Mouse (Mus musculus): ENCODE measurements around the gene Ccdc136. TPM values are rescaled to one million over a fixed set of nuclear protein-coding genes. Genes with fewer than 3 reads are reported as not detected.
A peak's percentile ranks its signal among the peaks of the same experiment; 100 is the strongest.

Ccdc136 gene
- polyA plus RNA-seq, 1 experiment from 2014 or later = 29.8 TPM

DNA sequence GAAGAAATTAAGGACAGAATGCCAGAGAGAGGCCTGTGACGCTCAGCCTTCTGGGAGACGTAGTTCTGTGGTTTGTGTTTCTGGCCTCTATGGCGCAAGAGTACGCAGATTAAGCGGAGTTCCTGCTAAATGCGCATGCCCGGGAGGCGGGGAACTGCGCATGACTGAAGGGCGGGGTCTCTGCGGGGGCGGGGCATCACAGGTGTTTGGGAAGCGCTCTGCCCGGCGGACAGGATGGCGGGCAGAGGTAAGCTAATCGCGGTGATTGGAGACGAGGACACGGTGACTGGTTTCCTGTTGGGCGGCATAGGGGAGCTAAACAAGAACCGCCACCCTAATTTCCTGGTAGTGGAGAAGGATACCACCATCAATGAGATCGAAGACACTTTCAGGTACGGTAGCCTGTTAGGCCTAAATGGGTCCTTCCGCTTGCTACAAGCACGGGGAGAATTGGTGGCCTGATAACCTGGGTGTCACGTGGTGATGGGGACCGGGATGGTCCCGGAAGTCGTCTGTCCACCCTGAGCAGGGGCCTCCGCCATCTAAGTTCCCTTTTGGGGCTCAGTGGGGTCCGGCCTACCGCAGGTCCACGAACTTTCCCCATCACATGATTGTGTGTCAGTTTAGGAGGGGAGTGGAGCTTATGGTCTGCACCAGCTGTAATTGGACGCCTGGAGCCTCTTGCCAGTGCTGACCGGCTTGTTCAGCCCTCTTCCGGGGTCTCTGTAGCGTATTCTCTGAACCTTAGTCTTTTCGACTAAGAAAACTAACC is 71.7 kb downstream of the Ccdc136 start, which contains the start of gene Atp6v1f:
Atp6v1f (plus strand) TSS at position 136 of the 772 bp plus-strand sequence.
- Histone ChIP-seq H3K27ac (peak within 1 kb of the TSS; percentile 80), H3K36me3 (peaks cover 26% of the 10 kb centered on the region), H3K27me3 (ENCODE audit: low read depth, poor library complexity, severe bottlenecking) (no peaks in the 10 kb centered on the region), H3K4me1 (peaks cover 14% of the 10 kb centered on the region), H3K9me3 (replicated peaks) (no peaks in the 10 kb centered on the region), H3K4me3 (peak within 1 kb of the TSS; percentile 79)
- WGBS = under 1% methylated on average over 39 of the region's 39 CpGs
- peak; percentile 95 for DNase-seq (ENCODE audit: low spot score)

DNA sequence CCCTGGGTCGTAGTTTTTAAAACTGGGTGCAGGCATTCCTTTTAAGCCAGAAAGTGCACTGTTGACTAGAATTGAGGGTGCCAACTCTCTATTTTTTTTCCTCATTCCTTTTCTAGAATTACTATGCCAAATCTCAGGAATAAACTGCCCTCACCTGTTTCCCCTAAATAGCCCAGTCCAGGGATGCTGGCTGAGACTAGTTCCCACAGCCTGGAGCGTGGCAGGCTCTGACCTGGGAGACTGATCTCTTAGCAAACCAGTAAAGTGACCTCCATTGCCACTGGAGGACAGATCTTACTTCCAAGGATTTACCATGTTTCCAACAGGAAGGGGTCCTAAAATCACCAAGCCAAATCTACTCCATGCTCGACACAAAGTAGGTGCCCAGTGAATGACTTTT is 72.7 kb downstream of the Ccdc136 start:
- Histone ChIP-seq H3K27ac (no peak overlapping the region), H3K4me1 (peaks cover 20% of the 10 kb centered on the region), H3K4me3 (peak overlapping the region; percentile 79), H3K36me3 (peaks cover 26% of the 10 kb centered on the region), H3K9me3 (replicated peaks) (no peaks in the 10 kb centered on the region), H3K27me3 (ENCODE audit: low read depth, poor library complexity, severe bottlenecking) (no peaks in the 10 kb centered on the region)
- WGBS = 87% methylated on average over 3 of the region's 3 CpGs
- DNase-seq (ENCODE audit: low spot score) = no peak

DNA sequence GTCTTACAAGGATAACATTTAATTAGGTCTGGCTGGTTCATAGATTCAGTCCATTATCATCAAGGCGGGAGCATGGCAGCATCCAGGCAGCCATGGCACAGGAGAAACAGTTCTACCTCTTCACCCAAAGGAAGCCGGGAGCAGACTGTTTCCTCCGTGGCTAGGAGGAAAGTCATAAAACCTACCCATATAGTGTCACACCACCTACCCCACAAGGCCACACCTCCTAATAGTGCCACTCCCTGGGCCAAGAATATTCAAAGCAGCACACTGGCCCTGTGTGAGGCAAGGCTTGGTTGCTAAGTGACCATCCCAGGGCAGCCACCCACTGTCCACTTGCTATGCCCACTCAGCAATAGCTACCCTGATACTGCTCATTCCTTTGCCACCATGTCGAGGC is 75.0 kb downstream of the Ccdc136 start, which contains the start of gene Atp6v1fnb:
Atp6v1fnb (plus strand) TSS at position 301 of the 400 bp plus-strand sequence.
- Histone ChIP-seq H3K36me3 (peaks cover 26% of the 10 kb centered on the region), H3K4me3 (no peak within 1 kb of the TSS), H3K27ac (no peak within 1 kb of the TSS), H3K27me3 (ENCODE audit: low read depth, poor library complexity, severe bottlenecking) (0 out of 2 replicates have a peak, but pooled peaks cover 7% of the 10 kb centered on the region), H3K4me1 (peaks cover 30% of the 10 kb centered on the region), H3K9me3 (replicated peaks) (no peaks in the 10 kb centered on the region)
- WGBS = 92% methylated on average over 4 of the region's 4 CpGs
- DNase-seq (ENCODE audit: low spot score) = no peak

DNA sequence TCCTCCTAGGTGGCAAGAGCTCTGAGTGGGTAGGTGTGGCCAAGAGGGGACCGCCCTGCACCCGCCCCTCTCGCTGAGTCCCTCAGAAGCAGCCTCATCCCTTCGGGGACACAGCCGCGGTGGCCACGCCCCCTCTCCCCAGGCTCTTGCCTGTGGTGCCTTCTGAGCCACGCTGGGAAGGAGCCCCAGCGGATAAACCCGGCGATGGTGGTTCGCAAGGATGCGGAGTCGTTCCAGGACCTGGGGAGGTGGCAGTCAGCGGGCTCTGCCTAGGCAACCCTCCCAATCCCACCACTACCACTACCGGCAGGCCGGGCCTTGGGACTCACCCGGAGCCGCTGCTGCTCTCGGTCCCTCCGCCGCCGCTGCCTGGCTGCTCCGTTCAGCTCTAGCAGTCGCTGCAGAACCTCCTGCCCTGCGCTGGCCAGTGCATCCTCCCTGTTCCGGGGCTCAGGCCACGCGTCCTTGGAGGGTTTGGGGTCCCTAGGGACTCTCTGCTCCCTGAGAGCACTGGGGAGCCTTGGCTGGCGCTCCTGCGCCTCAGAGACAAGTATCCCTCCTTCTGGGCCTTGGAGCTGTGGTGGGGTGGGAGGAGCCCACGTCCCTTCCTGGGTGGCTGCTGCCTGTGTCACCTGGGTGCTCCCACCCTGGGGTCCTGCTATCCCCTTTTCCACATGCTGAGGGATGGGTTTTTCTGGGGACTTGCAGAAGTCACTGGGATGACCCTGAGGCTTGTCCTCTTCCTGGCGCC is 78.0 kb downstream of the Ccdc136 start:
- Histone ChIP-seq H3K9me3 (replicated peaks) (no peaks in the 10 kb centered on the region), H3K27ac (peak overlapping the region; percentile 76), H3K4me1 (peaks cover 24% of the 10 kb centered on the region), H3K27me3 (ENCODE audit: low read depth, poor library complexity, severe bottlenecking) (peaks cover 13% of the 10 kb centered on the region; the same call in 1 of the 2 replicates), H3K36me3 (peaks cover 26% of the 10 kb centered on the region), H3K4me3 (peak overlapping the region; percentile 51)
- 3% methylated on average over 33 of the region's 33 CpGs for WGBS
- DNase-seq (ENCODE audit: low spot score) = peak; percentile 85

DNA sequence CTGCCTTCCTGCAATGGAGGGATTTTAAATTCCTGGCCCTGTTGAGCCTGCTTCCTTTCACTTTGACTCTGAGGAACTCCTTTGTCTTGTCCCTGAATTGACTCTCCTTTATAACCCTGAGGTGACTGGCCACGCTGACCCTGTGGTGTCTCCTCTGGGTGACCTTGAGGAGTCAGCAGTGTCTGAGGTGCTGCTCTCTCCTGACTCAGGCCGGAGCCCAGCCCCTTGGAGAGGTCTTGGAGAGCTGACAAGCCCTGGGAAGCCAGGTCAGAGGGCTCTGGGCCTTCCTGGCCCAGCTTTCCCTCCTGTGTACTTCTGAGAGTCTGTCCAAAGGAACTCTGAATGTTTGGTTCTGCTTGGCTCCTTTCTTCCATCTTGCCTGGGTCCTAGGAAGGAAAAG is 78.6 kb downstream of the Ccdc136 start:
- peaks cover 13% of the 10 kb centered on the region; the same call in 1 of the 2 replicates for H3K27me3 ChIP-seq (ENCODE audit: low read depth, poor library complexity, severe bottlenecking)
- no peak overlapping the region for H3K27ac ChIP-seq
- peaks cover 25% of the 10 kb centered on the region for H3K36me3 ChIP-seq
- H3K4me1 ChIP-seq = peaks cover 24% of the 10 kb centered on the region
- 64% methylated on average over 2 of the region's 2 CpGs for WGBS
- H3K9me3 ChIP-seq (replicated peaks) = no peaks in the 10 kb centered on the region
- H3K4me3 ChIP-seq = no peak overlapping the region
- no peak for DNase-seq (ENCODE audit: low spot score)

Small RNA genes lying within 50 kb of the gene (microRNA-seq; reads per million reads assigned to microRNA genes)
- gene Gm26220 = not detected
- gene Gm44354 = not detected

Other genes starting within 250 kb of the Ccdc136 start
- gene Rbm28, start 231.3 kb upstream of the Ccdc136 start, polyA plus RNA-seq (2016; fragmentation: Nextera tagmentation; extraction: Ambion mirVana) = 51.1 and 52.9 TPM in 2 replicates
- 2.0 and 3.7 TPM in 2 replicates for gene Prrt4, start 216.7 kb upstream of the Ccdc136 start, polyA plus RNA-seq (2016; fragmentation: Nextera tagmentation; extraction: Ambion mirVana)
- gene Impdh1, start 179.9 kb upstream of the Ccdc136 start, polyA plus RNA-seq (2016; fragmentation: Nextera tagmentation; extraction: Ambion mirVana) = 56.7 and 66.9 TPM in 2 replicates
- gene Hilpda, start 123.8 kb upstream of the Ccdc136 start, polyA plus RNA-seq (2016; fragmentation: Nextera tagmentation; extraction: Ambion mirVana) = 42.7 and 45.2 TPM in 2 replicates
- 0.40 and 0.55 TPM in 2 replicates for gene Fam71f2, start 116.7 kb upstream of the Ccdc136 start, polyA plus RNA-seq (2016; fragmentation: Nextera tagmentation; extraction: Ambion mirVana)
- gene Fam71f1, start 77.2 kb upstream of the Ccdc136 start, polyA plus RNA-seq (2016; fragmentation: Nextera tagmentation; extraction: Ambion mirVana) = 0.09 TPM in 1 of 2 replicates, not detected in the other
- gene Calu, start 48.2 kb upstream of the Ccdc136 start, polyA plus RNA-seq (2016; fragmentation: Nextera tagmentation; extraction: Ambion mirVana) = 220 and 268 TPM in 2 replicates
- 0.34 and 0.38 TPM in 2 replicates for gene Opn1sw, start 7.8 kb upstream of the Ccdc136 start, polyA plus RNA-seq (2016; fragmentation: Nextera tagmentation; extraction: Ambion mirVana)
- 3.7 and 5.6 TPM in 2 replicates for gene Flnc, start 36.9 kb downstream of the Ccdc136 start, polyA plus RNA-seq (2016; fragmentation: Nextera tagmentation; extraction: Ambion mirVana)
- 185 and 196 TPM in 2 replicates for gene Atp6v1f, start 71.4 kb downstream of the Ccdc136 start, polyA plus RNA-seq (2016; fragmentation: Nextera tagmentation; extraction: Ambion mirVana)
- gene Atp6v1fnb, start 75.1 kb downstream of the Ccdc136 start, polyA plus RNA-seq (2016; fragmentation: Nextera tagmentation; extraction: Ambion mirVana) = 0.34 TPM in 1 of 2 replicates, not detected in the other
- 37.2 and 43.9 TPM in 2 replicates for gene Kcp, start 111.6 kb downstream of the Ccdc136 start, polyA plus RNA-seq (2016; fragmentation: Nextera tagmentation; extraction: Ambion mirVana)
- 3.2 and 4.2 TPM in 2 replicates for gene Irf5, start 130.3 kb downstream of the Ccdc136 start, polyA plus RNA-seq (2016; fragmentation: Nextera tagmentation; extraction: Ambion mirVana)
- gene Tnpo3, start 213.6 kb downstream of the Ccdc136 start, polyA plus RNA-seq (2016; fragmentation: Nextera tagmentation; extraction: Ambion mirVana) = 115 and 128 TPM in 2 replicates